In the genomic region with DNA sequence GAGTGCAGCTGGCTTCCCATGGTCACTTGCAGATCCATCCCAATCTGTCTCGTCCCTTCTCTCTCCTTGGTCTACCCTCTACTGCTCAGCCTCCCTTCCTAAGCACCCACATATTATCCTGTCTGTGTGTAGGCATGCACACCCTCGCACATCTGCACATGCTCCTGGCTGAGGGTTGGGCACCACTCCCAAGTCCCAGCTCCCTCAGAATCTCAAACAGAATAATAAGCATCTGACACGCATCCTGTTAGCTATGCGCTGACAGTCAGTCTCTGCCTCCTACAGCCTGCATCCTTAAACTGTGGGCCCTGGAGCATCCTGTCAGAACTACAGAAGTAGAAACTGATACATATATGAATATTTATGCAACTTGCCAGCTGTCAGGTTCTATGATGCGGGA, we compare ENCODE assay signal across 14 mouse cellular contexts. TPM values are rescaled to one million over a fixed set of nuclear protein-coding genes. Genes with fewer than 3 reads are reported as not detected.
DNase-seq lines count a peak whose midpoint lies in the region; ATAC-seq and TF ChIP-seq lines count a peak whose summit lies in the region.
"Had no signal": no experiment of that assay in that cellular context is flagged by ENCODE, and none has a peak within 500 bp of the region (broad histone marks: within the 10 kb centered on the region; RNA-seq: fewer than 3 reads in every experiment).

No protein-coding gene starts in this region.

- H3K27me3 ChIP-seq in forebrain, embryonic 15.5 days: no peaks in the 10 kb centered on the region
- no peaks in the 10 kb centered on the region for H3K27me3 ChIP-seq in forebrain, embryonic 10.5 days (ENCODE audit: poor library complexity, severe bottlenecking)
- no peaks in the 10 kb centered on the region for H3K27me3 ChIP-seq in lung, embryonic 14.5 days (ENCODE audit: insufficient read depth, low read length)
- H3K27me3 ChIP-seq in hindbrain, embryonic 15.5 days: no peaks in the 10 kb centered on the region
- no peaks in the 10 kb centered on the region for H3K27me3 ChIP-seq in midbrain, embryonic 15.5 days (replicated peaks)
- H3K27me3 ChIP-seq: heart, embryonic 13.5 days; lung, embryonic 15.5 days had no signal

- peak; percentile 66 for ATAC-seq in forebrain, embryonic 15.5 days (replicated peaks)
- ATAC-seq in lung, embryonic 14.5 days (ENCODE audit: insufficient read depth): peak; percentile 24; the same call in 1 of the 2 replicates
- ATAC-seq in hindbrain, embryonic 15.5 days (ENCODE audit: low FRiP score, low read depth): peak; percentile 17; the same call in 1 of the 2 replicates
- ATAC-seq in midbrain, embryonic 15.5 days (replicated peaks): peak; percentile 77

- no peak overlapping the region for H3K27ac ChIP-seq in forebrain, embryonic 15.5 days (replicated peaks)
- H3K27ac ChIP-seq in forebrain, embryonic 10.5 days: no peak overlapping the region
- no peak overlapping the region for H3K27ac ChIP-seq in lung, embryonic 14.5 days (ENCODE audit: low read depth)
- no peak overlapping the region for H3K27ac ChIP-seq in hindbrain, embryonic 15.5 days (replicated peaks)
- H3K27ac ChIP-seq in midbrain, embryonic 15.5 days: 0 out of 2 replicates have a peak overlapping the region, but pooled peaks have one; percentile 45
- H3K27ac ChIP-seq: heart, embryonic 13.5 days; lung, embryonic 15.5 days had no signal

- no peak overlapping the region for H3K4me3 ChIP-seq in forebrain, embryonic 15.5 days
- no peak overlapping the region for H3K4me3 ChIP-seq in forebrain, embryonic 10.5 days
- H3K4me3 ChIP-seq in lung, embryonic 14.5 days (ENCODE audit: low read depth, low read length): no peak overlapping the region
- no peak overlapping the region for H3K4me3 ChIP-seq in hindbrain, embryonic 15.5 days
- no peak overlapping the region for H3K4me3 ChIP-seq in midbrain, embryonic 15.5 days
- H3K4me3 ChIP-seq: heart, embryonic 13.5 days; lung, embryonic 15.5 days; megakaryocyte, embryonic 14.5 days had no signal

- peaks cover 32% of the 10 kb centered on the region for H3K4me1 ChIP-seq in forebrain, embryonic 15.5 days
- H3K4me1 ChIP-seq in forebrain, embryonic 10.5 days: peaks cover 23% of the 10 kb centered on the region
- no peaks in the 10 kb centered on the region for H3K4me1 ChIP-seq in lung, embryonic 14.5 days (ENCODE audit: insufficient read depth)
- H3K4me1 ChIP-seq in hindbrain, embryonic 15.5 days (replicated peaks): peaks cover 33% of the 10 kb centered on the region
- H3K4me1 ChIP-seq in midbrain, embryonic 15.5 days: peaks cover 36% of the 10 kb centered on the region

- WGBS in forebrain, embryonic 15.5 days: 62% methylated on average over 5 of the region's 5 CpGs
- 94% methylated on average over 5 of the region's 5 CpGs for WGBS in forebrain, embryonic 10.5 days
- WGBS in lung, embryonic 14.5 days: 60% methylated on average over 5 of the region's 5 CpGs
- WGBS in hindbrain, embryonic 15.5 days: 74% methylated on average over 5 of the region's 5 CpGs
- 42% methylated on average over 5 of the region's 5 CpGs for WGBS in midbrain, embryonic 15.5 days

- H3K9me3 ChIP-seq in forebrain, embryonic 15.5 days: no peaks in the 10 kb centered on the region
- H3K9me3 ChIP-seq in forebrain, embryonic 10.5 days: no peaks in the 10 kb centered on the region
- no peaks in the 10 kb centered on the region for H3K9me3 ChIP-seq in lung, embryonic 14.5 days (ENCODE audit: low read depth, low read length)
- H3K9me3 ChIP-seq in hindbrain, embryonic 15.5 days: no peaks in the 10 kb centered on the region
- no peaks in the 10 kb centered on the region for H3K9me3 ChIP-seq in midbrain, embryonic 15.5 days
- H3K9me3 ChIP-seq: heart, embryonic 13.5 days; lung, embryonic 15.5 days had no signal

- H3K9ac ChIP-seq in forebrain, embryonic 15.5 days (replicated peaks): no peak overlapping the region
- no peak overlapping the region for H3K9ac ChIP-seq in lung, embryonic 14.5 days
- no peak overlapping the region for H3K9ac ChIP-seq in hindbrain, embryonic 15.5 days
- no peak overlapping the region for H3K9ac ChIP-seq in midbrain, embryonic 15.5 days
- H3K9ac ChIP-seq: heart, embryonic 13.5 days; lung, embryonic 15.5 days had no signal

- no peaks in the 10 kb centered on the region for H3K36me3 ChIP-seq in forebrain, embryonic 15.5 days
- H3K36me3 ChIP-seq in forebrain, embryonic 10.5 days (replicated peaks): peaks cover 2% of the 10 kb centered on the region; the same call in 1 of the 2 replicates
- no peaks in the 10 kb centered on the region for H3K36me3 ChIP-seq in lung, embryonic 14.5 days (ENCODE audit: insufficient read depth)
- no peaks in the 10 kb centered on the region for H3K36me3 ChIP-seq in hindbrain, embryonic 15.5 days
- no peaks in the 10 kb centered on the region for H3K36me3 ChIP-seq in midbrain, embryonic 15.5 days (replicated peaks)
- H3K36me3 ChIP-seq: heart, embryonic 13.5 days; lung, embryonic 15.5 days had no signal

- DNase-seq in forebrain, embryonic 10.5 days (ENCODE audit: extremely low spot score, low spot score): no peak
- DNase-seq in lung, embryonic 14.5 days: no peak
- no peak for DNase-seq in lung, postnatal 4 days
- no peak for DNase-seq in thymus, postnatal 0 days (ENCODE audit: low spot score)
- DNase-seq in urinary bladder, postnatal 36 days (ENCODE audit: low spot score in 2 of 2): no peak
- DNase-seq: adrenal gland, postnatal 10 days; cerebellum, postnatal 25 days; kidney, adult 2 months had no signal

- no peak for TF ChIP-seq CTCF in lung, embryonic 14.5 days (IDR thresholded peaks at IDR 0.05; ENCODE audit: low read depth)

- no peak overlapping the region for H3K4me2 ChIP-seq in forebrain, embryonic 15.5 days (replicated peaks)
- no peak overlapping the region for H3K4me2 ChIP-seq in lung, embryonic 14.5 days
- H3K4me2 ChIP-seq in hindbrain, embryonic 15.5 days: no peak overlapping the region
- no peak overlapping the region for H3K4me2 ChIP-seq in midbrain, embryonic 15.5 days
- H3K4me2 ChIP-seq: heart, embryonic 13.5 days; lung, embryonic 15.5 days had no signal

RNA-seq across cellular contexts. Expression of a gene that starts 13.2 kb away (rescaled TPM):
- polyA plus RNA-seq in forebrain, embryonic 15.5 days (2015; fragmentation: Nextera tagmentation; extraction: Ambion mirVana): 17.6 and 18.4 TPM in 2 replicates
- 5.4 and 6.3 TPM in 2 replicates for polyA plus RNA-seq in forebrain, embryonic 10.5 days (2016; fragmentation: Nextera tagmentation; extraction: Ambion mirVana)
- polyA plus RNA-seq in lung, embryonic 14.5 days (2014; fragmentation: Nextera tagmentation; extraction: Ambion mirVana): 5.9 and 6.2 TPM in 2 replicates
- polyA plus RNA-seq in hindbrain, embryonic 15.5 days (2015; fragmentation: Nextera tagmentation; extraction: Ambion mirVana): 15.2 and 16.9 TPM in 2 replicates
- polyA plus RNA-seq in midbrain, embryonic 15.5 days (2015; fragmentation: Nextera tagmentation; extraction: Ambion mirVana): 19.7 and 21.0 TPM in 2 replicates
- 0.24 and 0.35 TPM in 2 replicates for polyA plus RNA-seq in thymus, postnatal 0 days (2015; fragmentation: Nextera tagmentation; extraction: Ambion mirVana)

RNA-seq across cellular contexts. Expression of a gene that starts 58.4 kb away (rescaled TPM):
- polyA plus RNA-seq in forebrain, embryonic 15.5 days (2015; fragmentation: Nextera tagmentation; extraction: Ambion mirVana): 6.6 and 6.8 TPM in 2 replicates
- polyA plus RNA-seq in forebrain, embryonic 10.5 days (2016; fragmentation: Nextera tagmentation; extraction: Ambion mirVana): 14.0 and 14.3 TPM in 2 replicates
- polyA plus RNA-seq in lung, embryonic 14.5 days (2014; fragmentation: Nextera tagmentation; extraction: Ambion mirVana): 14.2 and 14.4 TPM in 2 replicates
- polyA plus RNA-seq in hindbrain, embryonic 15.5 days (2015; fragmentation: Nextera tagmentation; extraction: Ambion mirVana): 7.4 and 7.8 TPM in 2 replicates
- polyA plus RNA-seq in midbrain, embryonic 15.5 days (2015; fragmentation: Nextera tagmentation; extraction: Ambion mirVana): 8.2 and 9.1 TPM in 2 replicates
- 2.5 and 2.7 TPM in 2 replicates for polyA plus RNA-seq in thymus, postnatal 0 days (2015; fragmentation: Nextera tagmentation; extraction: Ambion mirVana)

Comparison
In these comparisons a context has a peak if more than half of its experiments do, and no peak if none do; other contexts are left out.
1. ATAC-seq: peak in every context shown above with its lines; median percentile 77 in midbrain, embryonic 15.5 days; 66 in forebrain, embryonic 15.5 days; 24 in lung, embryonic 14.5 days; 17 in hindbrain, embryonic 15.5 days.